Mouse (Mus musculus) 3T3-L1 (cell line): ENCODE measurements at regions not wholly inside any gene's neighbourhood (a gene's known extent, or its start where the extent isn't known, plus 50 kb on each side); places are given as distances from the start of the nearest gene placed in this dataset.

Source experiments
- DNase-seq: peaks from one replicate; pipeline ENCODE4 v3.0.0-alpha.2; 2015; ENCODE audit warnings: low read depth, low spot score

DNA sequence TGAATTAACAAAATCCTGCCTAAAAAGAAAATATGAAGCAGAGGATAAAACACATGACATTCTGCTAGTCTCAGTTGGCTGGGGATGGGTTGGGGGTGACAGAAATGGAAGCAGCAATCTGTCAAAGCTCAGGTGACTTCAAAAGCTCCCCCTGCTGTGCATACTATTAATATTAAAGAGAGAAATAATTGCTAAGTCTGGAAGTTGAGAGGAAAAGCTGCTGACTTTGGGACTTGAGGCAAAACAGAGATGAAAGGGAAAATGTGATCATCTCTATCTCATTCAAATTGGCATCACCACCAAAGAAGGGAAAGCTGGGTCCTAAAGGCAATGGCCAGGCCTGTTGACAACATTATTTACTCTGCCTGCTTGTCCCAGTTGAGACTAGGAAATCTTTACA lies 90.8 kb downstream of the Rpe65 start:
- no peak for DNase-seq

- DNase-seq: peak; percentile 88
Observed at GRCm38 (mm10) chr3:159724340-159725119, 114.9 kb upstream of the Wls start.

- peak; percentile 89 for DNase-seq
Observed at GRCm38 (mm10) chr3:159732201-159732600, 107.3 kb upstream of the Wls start.

DNA sequence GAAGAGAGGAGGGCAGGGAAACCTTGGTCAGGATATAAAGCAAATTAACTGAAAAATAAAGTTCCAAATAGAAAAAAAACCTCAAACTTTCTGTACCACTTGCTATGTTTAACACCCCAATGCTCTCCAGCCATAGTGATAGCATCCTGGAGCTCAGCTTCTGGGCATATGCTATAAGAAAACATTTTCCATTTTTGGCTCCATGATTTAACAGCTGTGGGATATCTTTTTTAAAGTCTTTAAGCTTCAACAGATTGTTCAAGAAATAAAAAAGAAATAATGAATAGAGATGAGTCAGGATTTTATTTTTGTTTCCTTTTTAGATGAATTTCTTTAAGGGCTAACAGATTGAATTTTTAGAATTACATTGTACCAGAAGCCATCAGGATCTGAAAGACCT lies 106.3 kb upstream of the Wls start:
- no peak for DNase-seq

DNA sequence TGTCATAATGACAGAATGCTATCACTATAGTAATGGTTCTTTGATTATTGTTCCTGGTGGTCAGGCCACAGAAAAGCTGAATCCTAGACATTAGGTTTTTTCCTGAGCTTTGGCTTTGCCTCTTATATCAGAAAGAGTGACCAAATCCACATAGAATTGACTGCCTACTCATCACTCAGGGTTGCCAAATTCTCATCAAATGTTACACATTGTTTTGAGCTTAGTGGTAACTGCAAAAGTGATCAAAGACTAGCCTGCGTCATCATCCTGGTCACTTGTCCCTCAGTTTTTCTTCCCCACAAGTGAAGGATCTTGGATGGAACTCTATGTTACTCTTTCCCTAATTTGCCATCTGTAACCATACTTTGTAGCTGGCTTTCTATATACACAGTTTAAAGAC lies 104.9 kb upstream of the Wls start:
- peak; percentile 69 for DNase-seq

- no peak for DNase-seq
Observed at GRCm38 (mm10) chr3:159736070-159736469, 103.4 kb upstream of the Wls start.

DNA sequence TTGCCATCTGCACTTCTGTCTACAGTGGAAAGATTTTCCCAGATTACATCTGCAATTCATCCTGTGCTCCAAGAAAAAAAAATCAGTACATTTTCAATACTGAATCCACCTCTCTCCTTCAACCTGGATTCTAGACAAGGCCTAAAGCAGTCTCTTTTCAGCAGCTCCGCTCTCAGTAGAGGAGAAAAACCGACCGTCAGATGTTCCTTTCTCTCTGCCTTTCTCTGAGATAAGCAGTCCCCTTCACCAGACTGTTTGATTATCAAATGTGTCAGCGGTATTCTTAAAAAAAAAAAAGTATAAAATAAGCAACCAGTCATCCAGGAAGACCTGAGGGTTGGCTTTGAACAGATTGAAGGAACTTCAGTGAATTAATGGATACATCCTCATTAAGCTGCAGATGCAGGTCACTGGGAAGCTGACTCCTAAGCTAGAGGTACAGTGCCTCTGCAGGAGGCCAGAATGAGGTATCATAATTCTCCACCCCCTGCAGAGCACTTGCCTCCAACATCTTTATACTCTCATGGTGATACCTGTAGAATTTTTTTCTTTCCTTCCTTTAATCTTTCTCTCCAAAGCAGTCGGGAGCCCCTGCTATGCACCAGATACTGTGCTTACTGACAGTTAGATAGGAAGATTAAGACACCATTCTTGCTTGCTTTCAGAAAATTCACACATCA lies 98.7 kb upstream of the Wls start:
- DNase-seq: no peak

GRCm38 (mm10) chr3:159741816-159742215 lies 97.7 kb upstream of the Wls start:
- no peak for DNase-seq

DNA sequence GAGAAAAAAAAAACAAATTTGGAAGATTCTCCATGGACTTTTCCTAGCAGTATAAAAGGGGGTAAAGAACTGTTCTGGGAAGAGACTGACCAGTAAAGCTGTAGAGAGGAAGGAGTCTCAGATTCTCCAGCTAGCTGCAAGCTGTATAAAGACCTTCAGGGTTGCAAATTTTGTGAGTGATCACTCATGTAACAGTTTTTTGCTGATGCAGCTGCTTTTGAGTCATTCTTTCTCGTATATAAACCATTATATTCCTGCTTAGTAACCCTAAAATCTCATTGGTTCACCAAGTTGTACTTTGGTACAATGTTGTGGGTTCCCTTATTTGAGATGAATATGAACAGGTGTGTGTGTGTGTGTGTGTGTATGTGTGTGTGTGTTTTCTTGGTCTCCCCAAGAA lies 79.7 kb upstream of the Wls start:
- no peak for DNase-seq

GRCm38 (mm10) chr3:159760293-159760692 lies 79.2 kb upstream of the Wls start:
- no peak for DNase-seq

- DNase-seq: no peak
Observed at GRCm38 (mm10) chr3:159760949-159761348, 78.5 kb upstream of the Wls start.

DNA sequence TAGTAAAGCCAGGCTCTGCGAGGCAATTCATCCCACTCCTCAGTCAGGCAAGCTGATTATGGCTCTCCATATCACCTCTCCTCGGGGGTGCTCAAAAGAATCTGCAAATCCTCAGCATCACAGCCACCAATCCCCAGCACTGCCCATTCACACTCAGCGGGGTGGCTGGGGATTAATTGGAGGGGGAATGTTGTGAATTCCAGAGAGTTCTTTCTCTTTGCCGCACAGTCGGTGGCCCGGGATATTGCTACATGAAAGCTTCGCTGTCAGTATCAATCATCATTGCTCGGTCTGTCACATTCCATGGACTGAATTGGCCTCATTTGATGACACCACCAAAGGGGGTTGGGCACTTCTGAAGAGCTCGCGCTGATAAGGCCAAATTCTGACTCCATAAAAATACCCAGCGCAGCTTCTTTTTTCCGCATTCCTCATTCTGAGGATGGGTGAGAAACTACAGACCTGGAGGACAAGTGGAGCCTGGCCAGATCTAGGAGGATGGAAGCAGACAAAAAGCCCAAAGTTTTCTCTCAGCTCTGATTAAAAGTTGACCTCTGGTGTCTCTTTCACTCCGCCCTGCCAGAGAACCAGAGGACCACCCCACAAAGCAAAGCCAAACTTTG lies 57.1 kb upstream of the Wls start:
- DNase-seq: no peak

- no peak for DNase-seq
Observed at GRCm38 (mm10) chr3:159787776-159788175, 51.7 kb upstream of the Wls start.
